Mouse (Mus musculus) small intestine, adult 2 months (tissue): ENCODE results near the gene Gpr182. TPM values are rescaled to one million over a fixed set of nuclear protein-coding genes. Genes with fewer than 3 reads are reported as not detected.

Experiments
- H3K27ac ChIP-seq: fragments of 200-500 bp; 2 replicates; pipeline ENCODE4 v1.5.1; 2012; ENCODE audit warnings: low read depth, low read length, control low read depth, inconsistent platforms; ENCODE audit not compliant: insufficient read depth
- H3K27me3 ChIP-seq: fragments of 200-500 bp; 2 replicates; pipeline ENCODE4 v1.6.1; 2012; ENCODE audit warnings: mild to moderate bottlenecking, moderate library complexity, low read length, inconsistent platforms; ENCODE audit not compliant: control insufficient read depth, insufficient read depth
- H3K36me3 ChIP-seq: fragments of 200-500 bp; 2 replicates; pipeline ENCODE4 v1.6.1; 2012; ENCODE audit warnings: mild to moderate bottlenecking, low read length, control low read depth, inconsistent platforms; ENCODE audit not compliant: control insufficient read depth, insufficient read depth
- H3K4me1 ChIP-seq: fragments of 200-500 bp; 2 replicates; pipeline ENCODE4 v1.6.1; 2012; ENCODE audit warnings: low read length, inconsistent platforms, mixed read lengths; ENCODE audit not compliant: control insufficient read depth, insufficient read depth, insufficient read length
- H3K4me3 ChIP-seq: fragments of 200-500 bp; 2 replicates; pipeline ENCODE4 v1.5.1; 2012; ENCODE audit warnings: low read depth, mild to moderate bottlenecking, control low read depth, inconsistent platforms, low read length, moderate library complexity
- CTCF ChIP-seq: fragments of 200-500 bp; IDR thresholded peaks from 2 replicates; pipeline ENCODE4 v1.5.1; 2012; ENCODE audit warnings: low read depth, mild to moderate bottlenecking, control low read depth, inconsistent platforms, low read length, moderate library complexity, mixed read lengths; ENCODE audit not compliant: insufficient replicate concordance, insufficient read length; ENCODE audit errors: extremely low read depth
- POLR2A ChIP-seq: fragments of 200-500 bp; IDR thresholded peaks from 2 replicates; pipeline ENCODE4 v1.6.1; 2012; ENCODE audit warnings: low read depth, mild to moderate bottlenecking, control low read depth, inconsistent platforms, low read length, moderate library complexity
- WGBS: fragments of 180-500 bp; shearing (Covaris S2); methylation state at CpG from one replicate; pipeline ENCODE4 v1.1.7; 2018; 5-methylcytosine and 5-hydroxymethylcytosine counted together
- polyA plus RNA-seq: library from polyadenylated mRNA; depleted of rRNA; stranded (reverse); fragments of >200 nt; gene quantifications from 2 replicates; pipeline ENCODE4 v1.2.3, GENCODE M21; 2012

Gene Gpr182
- polyA plus RNA-seq, 1 experiment = 2.3 TPM

- no peaks in the 10 kb centered on the region for H3K27me3 ChIP-seq
- no peak overlapping the region for H3K4me3 ChIP-seq
- peaks cover 24% of the 10 kb centered on the region; the same call in 1 of the 2 replicates for H3K4me1 ChIP-seq
- H3K27ac ChIP-seq = peak overlapping the region; percentile 76
- TF ChIP-seq CTCF = no peak
- TF ChIP-seq POLR2A = no peak
- peaks cover 6% of the 10 kb centered on the region for H3K36me3 ChIP-seq
- 49% methylated on average over 4 of the region's 4 CpGs for WGBS
These were observed 14.6 kb downstream of the Gpr182 start for GRCm38 (mm10) chr10:127736916-127737315.

DNA sequence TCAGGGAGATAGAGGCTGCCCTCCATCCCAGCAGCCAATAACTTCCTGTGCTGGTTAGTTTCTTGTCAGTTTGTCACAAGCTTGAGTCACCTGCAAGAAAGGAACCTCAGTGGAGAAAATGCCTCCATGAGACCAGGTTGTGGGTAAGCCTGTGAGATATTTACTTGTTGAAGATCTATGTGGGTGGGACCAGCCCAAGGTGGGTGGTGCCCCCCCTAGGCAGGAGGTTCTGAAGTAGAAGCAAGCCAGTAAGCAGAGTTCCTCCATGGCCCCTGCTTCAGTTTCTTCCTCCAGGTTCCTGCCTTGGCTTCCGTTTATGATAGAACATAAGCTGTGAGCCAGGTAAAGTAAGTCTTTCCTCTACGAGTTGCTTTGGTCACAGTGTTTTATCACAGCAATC is 15.3 kb downstream of the Gpr182 start:
- 52% methylated on average over 2 of the region's 2 CpGs for WGBS
- Histone ChIP-seq H3K4me3 (no peak overlapping the region), H3K4me1 (peaks cover 24% of the 10 kb centered on the region; the same call in 1 of the 2 replicates), H3K27ac (peak overlapping the region; percentile 76), H3K27me3 (no peaks in the 10 kb centered on the region), H3K36me3 (no peaks in the 10 kb centered on the region; the same call in 1 of the 2 replicates)
- TF ChIP-seq POLR2A = no peak
- no peak for TF ChIP-seq CTCF

- Histone ChIP-seq H3K4me1 (peaks cover 24% of the 10 kb centered on the region; the same call in 1 of the 2 replicates), H3K36me3 (no peaks in the 10 kb centered on the region), H3K27ac (no peak overlapping the region; the same call in 1 of the 2 replicates), H3K4me3 (no peak overlapping the region), H3K27me3 (no peaks in the 10 kb centered on the region)
- 20% methylated on average over 5 of the region's 5 CpGs for WGBS
- TF ChIP-seq CTCF (peak; percentile 66; the same call in 1 of the 2 replicates), POLR2A (no peak)
These were observed 17.1 kb downstream of the Gpr182 start for GRCm38 (mm10) chr10:127734434-127734833.

DNA sequence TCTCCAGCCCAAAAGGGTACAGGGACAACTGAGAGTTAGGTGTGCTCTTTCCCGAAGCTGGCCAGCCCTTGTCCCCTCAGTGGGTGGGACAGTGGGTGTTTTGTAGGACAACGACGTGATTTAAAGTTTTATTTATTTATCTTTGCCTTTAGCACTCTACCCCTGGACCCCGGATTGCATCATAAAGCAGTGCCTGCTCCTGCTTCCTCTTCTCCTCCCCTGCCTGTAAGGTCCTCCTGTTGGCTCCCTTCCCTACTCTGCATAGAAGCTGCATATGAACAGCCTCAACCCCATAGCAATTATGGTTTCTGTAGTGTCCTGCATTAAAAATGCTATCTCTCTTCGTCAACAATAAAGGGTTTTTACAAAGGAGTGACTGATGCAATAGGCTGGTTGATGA is 20.1 kb downstream of the Gpr182 start:
- no peak for TF ChIP-seq CTCF
- TF ChIP-seq POLR2A = no peak
- no peaks in the 10 kb centered on the region for H3K27me3 ChIP-seq
- WGBS = 16% methylated on average over 5 of the region's 5 CpGs

GRCm38 (mm10) chr10:127730933-127731310 is 20.6 kb downstream of the Gpr182 start:
- TF ChIP-seq CTCF = no peak
- TF ChIP-seq POLR2A = no peak
- Histone ChIP-seq H3K36me3 (no peaks in the 10 kb centered on the region), H3K4me3 (no peak overlapping the region), H3K27me3 (no peaks in the 10 kb centered on the region), H3K4me1 (peaks cover 5% of the 10 kb centered on the region; the same call in 1 of the 2 replicates), H3K27ac (no peak overlapping the region)
- 61% methylated on average over 9 of the region's 9 CpGs for WGBS

More for the DNA sequence above, 20.1 kb downstream of the Gpr182 start:
- H3K36me3 ChIP-seq = no peaks in the 10 kb centered on the region
- H3K4me3 ChIP-seq = no peak overlapping the region
- H3K27ac ChIP-seq = no peak overlapping the region
- H3K4me1 ChIP-seq = peaks cover 9% of the 10 kb centered on the region; the same call in 1 of the 2 replicates

DNA sequence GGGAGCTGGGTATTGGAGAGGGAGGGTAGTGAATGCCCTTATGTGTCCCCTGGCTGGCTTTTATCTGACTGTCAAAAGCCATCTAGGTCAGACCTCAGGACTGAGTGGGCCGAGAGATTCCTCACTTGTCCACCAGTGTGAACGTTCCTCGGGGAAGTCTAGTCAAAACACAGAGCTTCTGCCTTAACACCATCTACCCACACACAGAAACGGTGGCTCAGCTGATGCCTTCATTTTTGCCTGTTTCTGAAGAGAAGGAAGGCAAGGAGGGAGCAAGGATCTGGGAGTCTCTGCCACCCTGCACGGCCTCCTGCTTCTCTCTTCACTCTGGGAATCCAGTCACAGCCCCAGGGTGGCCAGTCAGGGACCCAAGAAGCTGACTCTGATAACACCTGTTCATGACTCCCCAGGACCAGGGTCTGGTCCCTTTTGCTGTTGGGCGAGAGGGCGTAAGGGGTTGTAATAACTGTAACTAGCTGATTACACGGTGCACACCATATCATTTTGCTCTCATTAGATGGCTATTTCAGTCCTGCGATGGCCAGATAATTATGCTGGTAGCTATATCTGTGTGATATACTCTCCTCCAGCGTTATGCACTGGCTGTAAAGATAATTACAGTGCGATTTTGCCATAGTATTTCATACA is 21.1 kb downstream of the Gpr182 start:
- H3K27ac ChIP-seq = no peak overlapping the region
- H3K27me3 ChIP-seq = no peaks in the 10 kb centered on the region
- no peak for TF ChIP-seq CTCF
- no peak for TF ChIP-seq POLR2A
- H3K36me3 ChIP-seq = no peaks in the 10 kb centered on the region
- H3K4me1 ChIP-seq = peaks cover 5% of the 10 kb centered on the region; the same call in 1 of the 2 replicates
- 73% methylated on average over 11 of the region's 11 CpGs for WGBS
- no peak overlapping the region for H3K4me3 ChIP-seq

DNA sequence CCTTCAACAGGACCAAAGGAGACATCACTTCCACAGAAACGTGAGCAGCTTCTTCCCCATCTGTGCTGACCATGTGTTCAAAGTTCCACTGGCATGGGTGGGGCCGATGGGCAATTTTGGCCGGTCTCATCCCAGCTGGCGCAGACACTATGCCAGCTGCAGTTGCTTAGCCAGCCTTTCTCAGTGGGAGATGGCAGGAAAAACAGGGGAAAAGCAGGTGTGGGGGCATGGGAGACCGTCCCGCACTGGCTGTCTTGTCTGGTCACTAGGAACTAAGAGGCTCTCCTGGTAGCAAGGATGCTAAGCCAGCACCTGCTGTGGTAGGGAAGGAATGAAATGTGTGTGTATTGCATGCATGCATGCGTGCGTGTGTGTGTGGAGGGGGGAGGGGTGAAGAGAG is 23.1 kb downstream of the Gpr182 start:
- peaks cover 2% of the 10 kb centered on the region; the same call in 1 of the 2 replicates for H3K4me1 ChIP-seq
- TF ChIP-seq CTCF (no peak), POLR2A (no peak)
- 55% methylated on average over 8 of the region's 8 CpGs for WGBS
- no peak overlapping the region for H3K27ac ChIP-seq
- H3K4me3 ChIP-seq = no peak overlapping the region
- no peaks in the 10 kb centered on the region for H3K36me3 ChIP-seq
- H3K27me3 ChIP-seq = no peaks in the 10 kb centered on the region

DNA sequence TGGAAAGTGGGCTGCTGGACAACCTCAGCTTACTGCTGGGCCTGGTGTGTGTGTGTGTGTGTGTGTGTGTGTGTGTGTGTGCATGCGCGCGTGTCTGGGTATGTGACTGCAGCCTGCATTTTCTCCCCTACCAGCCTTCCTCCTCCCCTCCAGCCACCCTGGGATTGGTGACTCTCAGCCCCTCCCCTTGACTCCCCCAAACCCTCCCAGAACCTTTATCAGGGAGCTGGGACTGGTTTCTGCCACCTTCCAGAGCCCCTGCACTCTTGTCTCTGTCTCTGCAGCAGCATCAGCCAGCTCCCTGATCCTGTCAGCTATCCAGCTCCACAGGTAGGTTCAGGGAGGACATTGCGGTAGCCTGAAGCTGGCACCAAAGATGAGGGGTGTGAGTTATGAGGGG is 26.4 kb downstream of the Gpr182 start:
- H3K4me1 ChIP-seq = peaks cover 2% of the 10 kb centered on the region; the same call in 1 of the 2 replicates
- H3K4me3 ChIP-seq = no peak overlapping the region
- peaks cover 14% of the 10 kb centered on the region for H3K36me3 ChIP-seq
- no peak for TF ChIP-seq CTCF
- TF ChIP-seq POLR2A = no peak
- H3K27me3 ChIP-seq = no peaks in the 10 kb centered on the region
- 88% methylated on average over 4 of the region's 4 CpGs for WGBS
- no peak overlapping the region for H3K27ac ChIP-seq
